Mouse (Mus musculus) adrenal gland, postnatal 10 days (tissue): ENCODE results near the gene Gm21985. TPM values are rescaled to one million over a fixed set of nuclear protein-coding genes. Genes with fewer than 3 reads are reported as not detected.
A peak's percentile ranks its signal among the peaks of the same experiment; 100 is the strongest.
"Not testable (repeated sequence)": the region's sequence is repeated elsewhere in the genome, so short reads cannot be mapped to it uniquely, and the experiment has no call there.

Experiments used
- DNase-seq: peaks from one replicate; pipeline ENCODE4 v3.0.0; 2021; ENCODE audit warnings: mixed read lengths
- total RNA-seq, 2 experiments: library from RNA; stranded (reverse); gene quantifications; 2 replicates each; pipeline ENCODE4 v1.2.3; 2021

Gm21985 gene
- total RNA-seq, 2 experiments from 2014 or later, result 0.54 TPM; not detected in 1

- DNase-seq, result no peak
These were observed 126.6 kb downstream of the Gm21985 start for GRCm38 (mm10) chr2:112392689-112393088.

GRCm38 (mm10) chr2:112393958-112394357, 127.8 kb downstream of the Gm21985 start:
- no peak for DNase-seq

GRCm38 (mm10) chr2:112396649-112397048, 130.5 kb downstream of the Gm21985 start:
- DNase-seq, result no peak

GRCm38 (mm10) chr2:112407030-112407429, 140.9 kb downstream of the Gm21985 start:
- no peak for DNase-seq

- no peak for DNase-seq
These were observed 159.2 kb downstream of the Gm21985 start for GRCm38 (mm10) chr2:112425308-112425707.

- DNase-seq, result not testable (repeated sequence)
These were observed 162.4 kb downstream of the Gm21985 start for GRCm38 (mm10) chr2:112428534-112428933.

GRCm38 (mm10) chr2:112429665-112430064, 163.6 kb downstream of the Gm21985 start:
- DNase-seq, result no peak

- DNase-seq, result no peak
These were observed 164.3 kb downstream of the Gm21985 start for GRCm38 (mm10) chr2:112430403-112430802.

GRCm38 (mm10) chr2:112432523-112432922, 166.4 kb downstream of the Gm21985 start:
- no peak for DNase-seq

GRCm38 (mm10) chr2:112433359-112433758, 167.2 kb downstream of the Gm21985 start:
- no peak for DNase-seq

GRCm38 (mm10) chr2:112436292-112436691, 170.2 kb downstream of the Gm21985 start:
- DNase-seq, result no peak

- no peak for DNase-seq
These were observed 171.5 kb downstream of the Gm21985 start for GRCm38 (mm10) chr2:112437589-112437988.

GRCm38 (mm10) chr2:112443491-112443890, 177.4 kb downstream of the Gm21985 start:
- no peak for DNase-seq

GRCm38 (mm10) chr2:112445511-112445910, 179.4 kb downstream of the Gm21985 start:
- DNase-seq, result no peak

- not testable (repeated sequence) for DNase-seq
These were observed 181.9 kb downstream of the Gm21985 start for GRCm38 (mm10) chr2:112448046-112448445.

- no peak for DNase-seq
These were observed 182.5 kb downstream of the Gm21985 start for GRCm38 (mm10) chr2:112448510-112449059.

- peak; percentile 40 for DNase-seq
These were observed 183.6 kb downstream of the Gm21985 start for GRCm38 (mm10) chr2:112449597-112450296.

GRCm38 (mm10) chr2:112452513-112452912, 186.4 kb downstream of the Gm21985 start:
- DNase-seq, result not testable (repeated sequence)

GRCm38 (mm10) chr2:112454125-112454861, 188.2 kb downstream of the Gm21985 start:
- DNase-seq, result no peak

GRCm38 (mm10) chr2:112454862-112455564, 188.9 kb downstream of the Gm21985 start, which contains the start of gene Emc7:
Gene Emc7, plus strand, starts transcription at chr2:112454997.
- peak; percentile 100 for DNase-seq
